Mouse (Mus musculus) cerebellum, adult 8-10 months (tissue): ENCODE measurements at regions not wholly inside any gene's neighbourhood (a gene's known extent, or its start where the extent isn't known, plus 50 kb on each side); places are given as distances from the start of the nearest gene placed in this dataset.

Experiments
- DNase-seq: peaks from one replicate; pipeline ENCODE4 v3.0.0; 2022

GRCm38 (mm10) chr17:7623392-7623791 lies 203.7 kb downstream of the Fndc1 start:
- no peak for DNase-seq

- no peak for DNase-seq
These were observed 205.8 kb downstream of the Fndc1 start for GRCm38 (mm10) chr17:7621262-7621661.

GRCm38 (mm10) chr17:7620166-7620565 lies 206.9 kb downstream of the Fndc1 start:
- DNase-seq: no peak

- DNase-seq: no peak
These were observed 207.5 kb downstream of the Fndc1 start for GRCm38 (mm10) chr17:7619641-7620040.

- no peak for DNase-seq
These were observed 219.1 kb downstream of the Fndc1 start for GRCm38 (mm10) chr17:7608046-7608445.

- DNase-seq: no peak
These were observed 219.7 kb downstream of the Fndc1 start for GRCm38 (mm10) chr17:7607431-7607830.

- DNase-seq: no peak
These were observed 219.7 kb upstream of the Unc93a2 start for GRCm38 (mm10) chr17:7604813-7605504.

GRCm38 (mm10) chr17:7604096-7604495 lies 218.8 kb upstream of the Unc93a2 start:
- DNase-seq: no peak

GRCm38 (mm10) chr17:7600555-7600954 lies 215.3 kb upstream of the Unc93a2 start:
- DNase-seq: no peak

- no peak for DNase-seq
These were observed 212.2 kb upstream of the Unc93a2 start for GRCm38 (mm10) chr17:7597481-7597880.

- DNase-seq: no peak
These were observed 209.5 kb upstream of the Unc93a2 start for GRCm38 (mm10) chr17:7594801-7595200.

- no peak for DNase-seq
These were observed 207.2 kb upstream of the Unc93a2 start for GRCm38 (mm10) chr17:7592491-7592890.

- no peak for DNase-seq
These were observed 197.7 kb upstream of the Unc93a2 start for GRCm38 (mm10) chr17:7582866-7583398.

GRCm38 (mm10) chr17:7579031-7579430 lies 193.8 kb upstream of the Unc93a2 start:
- no peak for DNase-seq

- no peak for DNase-seq
These were observed 192.7 kb upstream of the Unc93a2 start for GRCm38 (mm10) chr17:7578003-7578402.

- peak; percentile 2 for DNase-seq
These were observed 192.0 kb upstream of the Unc93a2 start for GRCm38 (mm10) chr17:7577227-7577626.

GRCm38 (mm10) chr17:7571481-7571880 lies 186.2 kb upstream of the Unc93a2 start:
- DNase-seq: no peak

GRCm38 (mm10) chr17:7568482-7568881 lies 183.2 kb upstream of the Unc93a2 start:
- no peak for DNase-seq

GRCm38 (mm10) chr17:7565771-7566170 lies 180.5 kb upstream of the Unc93a2 start:
- DNase-seq: no peak

- DNase-seq: no peak
These were observed 177.7 kb upstream of the Unc93a2 start for GRCm38 (mm10) chr17:7562940-7563339.

- DNase-seq: no peak
These were observed 163.2 kb upstream of the Unc93a2 start for GRCm38 (mm10) chr17:7548456-7548855.

GRCm38 (mm10) chr17:7538402-7539087 lies 153.3 kb upstream of the Unc93a2 start:
- no peak for DNase-seq

GRCm38 (mm10) chr17:7537618-7538266 lies 152.5 kb upstream of the Unc93a2 start:
- no peak for DNase-seq

- DNase-seq: no peak
These were observed 151.9 kb upstream of the Unc93a2 start for GRCm38 (mm10) chr17:7537210-7537609.
